Mouse (Mus musculus) CH12.LX (cell line): Measurements from ENCODE around the gene Pdia6. TPM values are rescaled to one million over a fixed set of nuclear protein-coding genes. Genes with fewer than 3 reads are reported as not detected.

ENCODE experiments used
- DNase-seq: peaks from one replicate; pipeline ENCODE4 v3.0.0-alpha.2; 2013; ENCODE audit errors: extremely low read depth
- H3K27ac ChIP-seq: 2 replicates; pipeline ENCODE4 v1.5.1; 2012; ENCODE audit warnings: low read depth, mild to moderate bottlenecking, control low read depth, moderate library complexity; ENCODE audit not compliant: insufficient read depth
- H3K27me3 ChIP-seq: replicated peaks from 2 replicates; pipeline ENCODE3; 2012; ENCODE audit warnings: inconsistent platforms
- H3K36me3 ChIP-seq, 2 experiments: replicated peaks in 1 of 2; 2 replicates each; pipeline versions ENCODE3 to v1.6.1; 2012; ENCODE audit warnings: inconsistent platforms in 1 of 2, low read length in 1 of 2, mild to moderate bottlenecking in 1 of 2, mixed read lengths in 1 of 2, moderate library complexity in 1 of 2; ENCODE audit not compliant: control insufficient read depth in 1 of 2, insufficient read depth in 1 of 2
- H3K4me1 ChIP-seq, 2 experiments: 2 replicates each; pipeline ENCODE4 v1.6.1; 2012; ENCODE audit warnings: inconsistent platforms in 1 of 2, moderate library complexity in 1 of 2; ENCODE audit not compliant: insufficient read depth in 2 of 2, control insufficient read depth in 1 of 2
- H3K4me2 ChIP-seq: 2 replicates; pipeline ENCODE4 v1.6.1; 2012; ENCODE audit warnings: low read depth, mild to moderate bottlenecking, control low read depth; ENCODE audit not compliant: poor library complexity, insufficient read depth, severe bottlenecking
- H3K4me3 ChIP-seq, 3 experiments: fragments of 150-350 bp in 1 of 3; sonication (generic) in 1 of 3; replicated peaks in 1 of 3; 2 replicates each; pipeline versions ENCODE3 to v1.5.1; 2011 to 2012; ENCODE audit warnings: low read depth in 2 of 3, low read length in 2 of 3, mild to moderate bottlenecking in 2 of 3, moderate library complexity in 2 of 3, control low read depth in 1 of 3, improper control_type of control experiment in 1 of 3, inconsistent platforms in 1 of 3, mixed read lengths in 1 of 3; ENCODE audit not compliant: poor library complexity in 1 of 3
- H3K79me2 ChIP-seq: replicated peaks from 2 replicates; pipeline ENCODE4 v1.6.1; 2012; ENCODE audit warnings: mild to moderate bottlenecking, moderate library complexity; ENCODE audit not compliant: control insufficient read depth, poor library complexity, insufficient read depth, severe bottlenecking; ENCODE audit errors: extremely low read depth
- H3K9ac ChIP-seq: 2 replicates; pipeline ENCODE4 v1.6.1; 2012; ENCODE audit warnings: low read depth, mild to moderate bottlenecking, control low read depth, moderate library complexity; ENCODE audit not compliant: insufficient read depth
- H3K9me3 ChIP-seq: replicated peaks from 2 replicates; pipeline ENCODE3; 2012; ENCODE audit warnings: low read length, inconsistent platforms, mixed read lengths
- CHD2 ChIP-seq: IDR thresholded peaks from 2 replicates; pipeline ENCODE4 v1.6.1; 2011; ENCODE audit warnings: low read length, improper control_type of control experiment
- E2F4 ChIP-seq: IDR thresholded peaks from 2 replicates; pipeline ENCODE4 v1.6.1; 2011; ENCODE audit warnings: low read depth, low read length, improper control_type of control experiment; ENCODE audit not compliant: insufficient replicate concordance
- ELF1 ChIP-seq: IDR thresholded peaks from 2 replicates; pipeline ENCODE4 v1.6.1; 2014; ENCODE audit warnings: low read depth, mild to moderate bottlenecking, inconsistent platforms, low read length, improper control_type of control experiment
- EP300 ChIP-seq: IDR thresholded peaks from 2 replicates; pipeline ENCODE4 v1.6.1; 2011; ENCODE audit warnings: low read length, improper control_type of control experiment
- ETS1 ChIP-seq: conservative IDR thresholded peaks from 2 replicates; pipeline ENCODE4 v1.6.1; 2012; ENCODE audit warnings: low read depth, mild to moderate bottlenecking, inconsistent platforms, low read length, improper control_type of control experiment, moderate library complexity
- GABPA ChIP-seq: IDR thresholded peaks from 2 replicates; pipeline ENCODE4 v1.6.1; 2012; ENCODE audit warnings: low read depth, low read length, improper control_type of control experiment, inconsistent platforms; ENCODE audit not compliant: insufficient replicate concordance
- JUN ChIP-seq: IDR thresholded peaks from 2 replicates; pipeline ENCODE4 v1.6.1; 2011; ENCODE audit warnings: low read depth, mild to moderate bottlenecking, low read length, improper control_type of control experiment, moderate library complexity; ENCODE audit not compliant: insufficient read depth
- JUND ChIP-seq: conservative IDR thresholded peaks from 2 replicates; pipeline ENCODE4 v1.6.1; 2011; ENCODE audit warnings: low read depth, low read length, improper control_type of control experiment
- MAFK ChIP-seq: IDR thresholded peaks from 2 replicates; pipeline ENCODE4 v1.6.1; 2011; ENCODE audit warnings: low read length, improper control_type of control experiment; ENCODE audit not compliant: insufficient replicate concordance
- MAZ ChIP-seq: IDR thresholded peaks from 2 replicates; pipeline ENCODE4 v1.6.1; 2012; ENCODE audit warnings: low read depth, mild to moderate bottlenecking, inconsistent platforms, low read length, improper control_type of control experiment, moderate library complexity
- MEF2A ChIP-seq: IDR thresholded peaks from 2 replicates; pipeline ENCODE4 v1.6.1; 2014; ENCODE audit warnings: low read depth, mild to moderate bottlenecking, inconsistent platforms, low read length, improper control_type of control experiment, borderline replicate concordance
- NELFE ChIP-seq: IDR thresholded peaks from 2 replicates; pipeline ENCODE4 v1.6.1; 2011; ENCODE audit warnings: low read depth, low read length, improper control_type of control experiment
- NRF1 ChIP-seq: IDR thresholded peaks from 2 replicates; pipeline ENCODE4 v1.6.1; 2014; ENCODE audit warnings: low read depth, mild to moderate bottlenecking, inconsistent platforms, low read length, improper control_type of control experiment, moderate library complexity
- PAX5 ChIP-seq: IDR thresholded peaks from 2 replicates; pipeline ENCODE4 v1.6.1; 2012; ENCODE audit warnings: low read length, inconsistent platforms, mixed read lengths
- POLR2AphosphoS2 ChIP-seq: IDR thresholded peaks from 2 replicates; pipeline ENCODE4 v1.6.1; 2011; ENCODE audit warnings: low read depth, low read length, improper control_type of control experiment
- RAD21 ChIP-seq: IDR thresholded peaks from 2 replicates; pipeline ENCODE4 v1.6.1; 2011; ENCODE audit warnings: low read depth, mild to moderate bottlenecking, low read length, improper control_type of control experiment, moderate library complexity
- RCOR1 ChIP-seq: conservative IDR thresholded peaks from 2 replicates; pipeline ENCODE4 v1.6.1; 2012; ENCODE audit warnings: low read depth, mild to moderate bottlenecking, inconsistent platforms, low read length, improper control_type of control experiment
- SIN3A ChIP-seq: IDR thresholded peaks from 2 replicates; pipeline ENCODE4 v1.6.1; 2012; ENCODE audit warnings: low read length, improper control_type of control experiment, inconsistent platforms
- SMC3 ChIP-seq: IDR thresholded peaks from 2 replicates; pipeline ENCODE4 v1.6.1; 2011; ENCODE audit warnings: low read depth, low read length, improper control_type of control experiment
- TBP ChIP-seq: conservative IDR thresholded peaks from 2 replicates; pipeline ENCODE4 v1.6.1; 2011; ENCODE audit warnings: low read depth, low read length, improper control_type of control experiment
- TCF12 ChIP-seq: IDR thresholded peaks from 2 replicates; pipeline ENCODE4 v1.6.1; 2014; ENCODE audit warnings: low read depth, mild to moderate bottlenecking, inconsistent platforms, low read length, improper control_type of control experiment
- USF2 ChIP-seq: conservative IDR thresholded peaks from 2 replicates; pipeline ENCODE4 v1.6.1; 2011; ENCODE audit warnings: low read depth, low read length, improper control_type of control experiment
- ZKSCAN1 ChIP-seq: IDR thresholded peaks from 2 replicates; pipeline ENCODE4 v1.6.1; 2012; ENCODE audit warnings: low read depth, inconsistent platforms, low read length, improper control_type of control experiment, borderline replicate concordance
- ZMIZ1 ChIP-seq: IDR thresholded peaks from 2 replicates; pipeline ENCODE4 v1.6.1; 2012; ENCODE audit warnings: low read depth, mild to moderate bottlenecking, inconsistent platforms, low read length, improper control_type of control experiment
- ZNF384 ChIP-seq: IDR thresholded peaks from 2 replicates; pipeline ENCODE4 v1.6.1; 2012; ENCODE audit warnings: low read depth, low read length, improper control_type of control experiment, inconsistent platforms
- dilution Hi-C: fragments of 300-500 bp; cut with MboI; formaldehyde crosslinking; loops from 2 replicates; pipeline ENCODE4 v1.14.3; 2020; ENCODE audit warnings: low sequenced_read_pairs; ENCODE audit not compliant: extremely low pct_unique_long_range_greater_than_20kb, extremely low pct_ligation_motif_present
- in situ Hi-C: fragments of 300-500 bp; cut with MboI; formaldehyde crosslinking; loops from 3 replicates; pipeline ENCODE4 v1.14.3; 2019; ENCODE audit warnings: low sequenced_read_pairs, low pct_ligation_motif_present, low pct_unique_long_range_greater_than_20kb, mixed read lengths
- polyA plus RNA-seq: library from polyadenylated mRNA; unstranded; fragments of >175 nt; gene quantifications from 2 replicates; pipeline ENCODE4 v1.2.1, GENCODE M21; 2012; ENCODE audit warnings: low read depth; ENCODE audit not compliant: insufficient read length
- total RNA-seq, 2 experiments: library from RNA; depleted of rRNA; stranded (reverse); fragments of 300-350 nt in 1 of 2; fragments of >200 nt in 1 of 2; gene quantifications; 2 replicates each; pipeline ENCODE4 v1.2.3; 2012 to 2014

Pdia6 gene
- total and polyA plus RNA-seq, 3 experiments = 359 to 408 (median 382) TPM

DNA sequence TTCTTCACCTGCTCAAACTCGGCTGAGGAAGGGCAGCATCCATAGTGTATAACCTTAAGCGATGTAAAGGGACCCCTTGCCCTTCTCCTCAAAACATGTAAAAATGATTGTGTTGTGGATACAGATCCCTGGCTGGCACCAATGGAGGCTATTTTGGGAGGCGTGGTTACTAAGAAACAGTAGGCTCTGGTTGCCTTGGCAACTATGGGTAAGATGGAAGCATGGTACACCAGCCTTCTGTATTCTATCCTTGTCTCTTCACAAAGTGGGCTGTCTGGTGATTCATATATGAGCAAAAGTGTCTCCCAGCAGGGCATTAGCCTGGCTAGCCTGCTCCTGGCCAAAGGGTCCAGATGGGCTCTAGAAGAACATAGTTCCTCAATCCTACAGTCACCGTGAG lies 38.4 kb upstream of the Pdia6 start:
- Histone ChIP-seq H3K79me2 (no peaks in the 10 kb centered on the region), H3K27me3 (no peaks in the 10 kb centered on the region), H3K4me1 (no peaks in the 10 kb centered on the region), H3K36me3 (no peaks in the 10 kb centered on the region)
- in situ Hi-C loops = loop anchor here (25.0 kb wide), 1 partner anchor 516 kb away; no protein-coding TSS in a partner anchor
- no peak for TF ChIP-seq RAD21
- TF ChIP-seq CHD2 = no peak
- no peak for TF ChIP-seq MAZ
- no peak for TF ChIP-seq SIN3A
- TF ChIP-seq ZMIZ1 = no peak
- TF ChIP-seq, all 38 proteins: peak for 0
- H3K4me3 ChIP-seq = no peak overlapping the region
- H3K27ac ChIP-seq = no peak overlapping the region
- DNase-seq = no peak
- no peak overlapping the region for H3K9ac ChIP-seq
- no peaks in the 10 kb centered on the region for H3K9me3 ChIP-seq
- H3K4me2 ChIP-seq = no peak overlapping the region
- dilution Hi-C loops = no loop called here

DNA sequence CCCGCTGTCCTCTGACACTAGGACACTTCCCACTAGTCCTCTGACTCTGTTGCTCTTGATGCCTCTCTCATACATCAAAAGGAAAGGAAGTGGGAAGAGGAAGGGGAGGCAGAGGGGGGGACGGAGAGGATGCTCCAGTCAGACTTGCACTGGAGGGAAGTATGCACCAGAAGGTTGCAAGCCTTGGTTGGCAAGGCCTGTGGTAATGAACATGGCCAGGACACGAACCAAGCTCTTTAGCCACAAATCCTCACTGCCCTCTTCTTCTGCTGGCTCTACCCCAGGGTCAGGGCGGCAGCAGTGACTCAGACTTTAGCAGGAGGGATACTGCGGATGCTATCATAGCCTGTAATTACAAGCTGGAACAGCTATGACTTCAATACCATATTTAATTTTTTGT lies 35.8 kb upstream of the Pdia6 start:
- in situ Hi-C loops (loop anchor here (25.0 kb wide), 1 partner anchor 518 kb away; no protein-coding TSS in a partner anchor), dilution Hi-C loops (no loop called here)
- no peak for TF ChIP-seq TCF12
- no peak for TF ChIP-seq GABPA
- no peak for TF ChIP-seq TBP
- TF ChIP-seq ETS1 = no peak
- no peak for TF ChIP-seq PAX5
- no peak for TF ChIP-seq SMC3
- no peak for TF ChIP-seq EP300
- TF ChIP-seq CHD2 = no peak
- no peak for TF ChIP-seq SIN3A
- H3K9me3 ChIP-seq = no peaks in the 10 kb centered on the region
- H3K27ac ChIP-seq = no peak overlapping the region
- no peak overlapping the region for H3K9ac ChIP-seq
- no peak for DNase-seq
- H3K27me3 ChIP-seq = no peaks in the 10 kb centered on the region
- no peaks in the 10 kb centered on the region for H3K79me2 ChIP-seq
- H3K4me1 ChIP-seq = peaks cover under 1 to 2% of the 10 kb centered on the region in 2 experiments; a peak in 1 of 4 replicates
- no peaks in the 10 kb centered on the region for H3K36me3 ChIP-seq
- H3K4me2 ChIP-seq = no peak overlapping the region
- H3K4me3 ChIP-seq = no peak overlapping the region

DNA sequence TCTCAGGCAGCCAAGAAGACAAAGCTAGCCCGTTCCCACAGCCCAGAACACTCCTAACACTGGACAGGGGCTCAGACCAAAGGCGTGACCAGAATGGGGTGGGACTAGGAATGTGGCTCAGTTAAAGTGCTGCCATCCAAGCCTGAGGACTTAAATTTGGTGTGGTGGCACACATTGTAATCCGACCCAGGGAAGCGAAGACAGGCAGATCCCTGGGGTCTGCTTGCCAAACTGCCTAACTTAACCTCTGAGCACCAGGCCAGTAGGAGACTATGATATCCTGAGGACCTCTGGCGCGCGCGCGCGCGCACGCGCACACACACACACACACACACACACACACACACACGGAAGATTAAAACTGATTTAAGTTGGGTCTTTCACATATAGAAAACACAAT lies 34.8 kb upstream of the Pdia6 start:
- peaks cover 2 to 3% of the 10 kb centered on the region in 2 experiments; a peak in 2 of 4 replicates for H3K4me1 ChIP-seq
- no peaks in the 10 kb centered on the region for H3K36me3 ChIP-seq
- dilution Hi-C loops (no loop called here), in situ Hi-C loops (loop anchor here (25.0 kb wide), 1 partner anchor 519 kb away; no protein-coding TSS in a partner anchor)
- no peaks in the 10 kb centered on the region for H3K9me3 ChIP-seq
- no peak overlapping the region for H3K4me2 ChIP-seq
- no peak overlapping the region for H3K4me3 ChIP-seq
- no peaks in the 10 kb centered on the region for H3K27me3 ChIP-seq
- H3K79me2 ChIP-seq = no peaks in the 10 kb centered on the region
- DNase-seq = no peak
- no peak overlapping the region for H3K9ac ChIP-seq
- H3K27ac ChIP-seq = no peak overlapping the region
- TF ChIP-seq ZNF384 (no peak), ETS1 (no peak), MAZ (no peak), JUN (no peak), E2F4 (no peak), MEF2A (no peak), JUND (no peak), GABPA (no peak), POLR2AphosphoS2 (no peak), NRF1 (no peak), ZMIZ1 (no peak), ZKSCAN1 (no peak), PAX5 (no peak), USF2 (no peak), NELFE (no peak), RCOR1 (no peak), ELF1 (no peak), MAFK (no peak)
